Mouse (Mus musculus): ENCODE results near the gene Gm38431. TPM values are rescaled to one million over a fixed set of nuclear protein-coding genes. Genes with fewer than 3 reads are reported as not detected.

Gm38431 gene
- total and polyA plus RNA-seq, 3 experiments, result 1.1 to 30.5 (median 9.8) TPM

DNA sequence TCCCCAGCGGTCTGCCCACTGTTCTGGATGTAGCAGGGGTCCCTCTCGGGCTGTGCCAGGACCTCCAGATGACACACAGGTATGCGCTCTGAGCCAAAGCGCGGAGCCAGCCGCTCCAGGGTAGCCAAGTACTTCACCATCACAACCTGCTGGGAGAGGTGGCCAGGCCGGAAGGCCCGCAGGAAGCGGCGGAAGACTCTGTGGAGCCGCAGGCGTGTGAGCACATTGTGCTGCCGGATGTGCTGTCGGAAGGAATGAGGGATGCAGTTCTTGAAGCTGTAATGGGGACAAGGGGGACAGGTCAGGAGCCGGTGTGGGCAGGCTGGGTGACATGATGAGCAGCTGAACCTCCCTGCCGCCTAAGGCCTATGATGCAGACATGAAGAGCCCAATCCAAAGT, 29.7 kb upstream of the Gm38431 start:
- in situ Hi-C loops (cut with MboI; ENCODE audit: low pct_ligation_motif_present, low pct_unique_long_range_greater_than_20kb, low sequenced_read_pairs), result no loop called here
- TF ChIP-seq MAZ (IDR thresholded peaks at IDR 0.05; ENCODE audit: low read depth, low read length), result no peak
- no peak for TF ChIP-seq TCF12 (IDR thresholded peaks at IDR 0.05; ENCODE audit: low read depth, low read length)
- TF ChIP-seq SMC3 (IDR thresholded peaks at IDR 0.05; ENCODE audit: low read depth, low read length), result no peak
- TF ChIP-seq BHLHE40 (IDR thresholded peaks at IDR 0.05; ENCODE audit: low read depth, low read length), result no peak
- no peak for TF ChIP-seq CHD2 (IDR thresholded peaks at IDR 0.05; ENCODE audit: low read length)
- no peak for TF ChIP-seq USF1 (IDR thresholded peaks at IDR 0.05; ENCODE audit: low read depth, low read length)
- TF ChIP-seq RAD21 (IDR thresholded peaks at IDR 0.05; ENCODE audit: low read depth, low read length), result no peak
- no peak for TF ChIP-seq USF2 (conservative IDR thresholded peaks at IDR 0.05; ENCODE audit: low read depth, low read length)
- no peak for TF ChIP-seq ELF1 (IDR thresholded peaks at IDR 0.05; ENCODE audit: low read depth, low read length)
- no peak overlapping the region for H3K4me3 ChIP-seq (replicated peaks in 1 of 3; ENCODE audit: low read depth in 2 of 3, low read length in 2 of 3, poor library complexity in 1 of 3)
- peaks cover 76 to 82% of the 10 kb centered on the region in 2 experiments for H3K36me3 ChIP-seq (replicated peaks in 1 of 2; ENCODE audit: control insufficient read depth in 1 of 2, insufficient read depth in 1 of 2, low read length in 1 of 2)
- H3K9me3 ChIP-seq (replicated peaks; ENCODE audit: low read length), result no peaks in the 10 kb centered on the region
- H3K4me1 ChIP-seq (ENCODE audit: control insufficient read depth in 1 of 2, insufficient read depth in 2 of 2), result peaks cover 16 to 29% of the 10 kb centered on the region in 2 experiments
- no peak overlapping the region for H3K9ac ChIP-seq (ENCODE audit: insufficient read depth, low read depth)
- H3K27ac ChIP-seq (ENCODE audit: insufficient read depth, low read depth), result no peak overlapping the region
- DNase-seq (ENCODE audit: extremely low read depth), result no peak
- 0 out of 2 replicates have a peak, but pooled peaks cover 6% of the 10 kb centered on the region for H3K79me2 ChIP-seq (replicated peaks; ENCODE audit: control insufficient read depth, extremely low read depth, insufficient read depth, poor library complexity, severe bottlenecking)
- no peak overlapping the region for H3K4me2 ChIP-seq (ENCODE audit: insufficient read depth, low read depth, poor library complexity, severe bottlenecking)
- H3K27me3 ChIP-seq (replicated peaks), result no peaks in the 10 kb centered on the region
- dilution Hi-C loops (cut with MboI; ENCODE audit: extremely low pct_ligation_motif_present, extremely low pct_unique_long_range_greater_than_20kb, low sequenced_read_pairs), result no loop called here

- H3K79me2 ChIP-seq (replicated peaks; ENCODE audit: control insufficient read depth, extremely low read depth, insufficient read depth, poor library complexity, severe bottlenecking), result no peaks in the 10 kb centered on the region
- dilution Hi-C loops (cut with MboI; ENCODE audit: extremely low pct_ligation_motif_present, extremely low pct_unique_long_range_greater_than_20kb, low sequenced_read_pairs) (no loop called here), in situ Hi-C loops (cut with MboI; ENCODE audit: low pct_ligation_motif_present, low pct_unique_long_range_greater_than_20kb, low sequenced_read_pairs) (no loop called here)
- no peak overlapping the region; the same call in 1 of the 2 replicates for H3K27ac ChIP-seq (ENCODE audit: insufficient read depth, low read depth)
- DNase-seq (ENCODE audit: extremely low read depth), result no peak
- H3K4me2 ChIP-seq (ENCODE audit: insufficient read depth, low read depth, poor library complexity, severe bottlenecking), result no peak overlapping the region
- H3K4me1 ChIP-seq (ENCODE audit: control insufficient read depth in 1 of 2, insufficient read depth in 2 of 2), result 0 out of 4 replicates have a peak, but pooled peaks cover 0 to 5% of the 10 kb centered on the region in 2 experiments
- H3K9ac ChIP-seq (ENCODE audit: insufficient read depth, low read depth), result no peak overlapping the region
- peaks cover 77 to 81% of the 10 kb centered on the region in 2 experiments for H3K36me3 ChIP-seq (replicated peaks in 1 of 2; ENCODE audit: control insufficient read depth in 1 of 2, insufficient read depth in 1 of 2, low read length in 1 of 2)
- no peak overlapping the region for H3K4me3 ChIP-seq (replicated peaks in 1 of 3; ENCODE audit: low read depth in 2 of 3, low read length in 2 of 3, poor library complexity in 1 of 3)
- TF ChIP-seq KAT2A (IDR thresholded peaks at IDR 0.05; ENCODE audit: insufficient replicate concordance, low read length) (no peak), RAD21 (IDR thresholded peaks at IDR 0.05; ENCODE audit: low read depth, low read length) (no peak), MAZ (IDR thresholded peaks at IDR 0.05; ENCODE audit: low read depth, low read length) (no peak), CTCF (conservative IDR thresholded peaks at IDR 0.05 in 1 of 2, IDR thresholded peaks at IDR 0.05 in 1 of 2; ENCODE audit: low read depth in 2 of 2, low read length in 2 of 2) (no peak), SIN3A (IDR thresholded peaks at IDR 0.05; ENCODE audit: low read length) (no peak), RCOR1 (conservative IDR thresholded peaks at IDR 0.05; ENCODE audit: low read depth, low read length) (no peak), UBTF (IDR thresholded peaks at IDR 0.05; ENCODE audit: low read depth, low read length) (no peak), NELFE (IDR thresholded peaks at IDR 0.05; ENCODE audit: low read depth, low read length) (no peak), MYC (IDR thresholded peaks at IDR 0.05; ENCODE audit: low read depth, low read length) (no peak), JUN (IDR thresholded peaks at IDR 0.05; ENCODE audit: insufficient read depth, low read depth, low read length) (no peak), ZC3H11A (IDR thresholded peaks at IDR 0.05; ENCODE audit: low read depth, low read length) (no peak), JUND (conservative IDR thresholded peaks at IDR 0.05; ENCODE audit: low read depth, low read length) (no peak), IRF4 (IDR thresholded peaks at IDR 0.05; ENCODE audit: low read depth, low read length) (no peak), POLR2A (IDR thresholded peaks at IDR 0.05; ENCODE audit: low read depth, low read length) (no peak), MEF2A (IDR thresholded peaks at IDR 0.05; ENCODE audit: borderline replicate concordance, low read depth, low read length) (no peak), TBP (conservative IDR thresholded peaks at IDR 0.05; ENCODE audit: low read depth, low read length) (no peak), USF1 (IDR thresholded peaks at IDR 0.05; ENCODE audit: low read depth, low read length) (no peak), ELF1 (IDR thresholded peaks at IDR 0.05; ENCODE audit: low read depth, low read length) (no peak), ZKSCAN1 (IDR thresholded peaks at IDR 0.05; ENCODE audit: borderline replicate concordance, low read depth, low read length) (no peak), HCFC1 (IDR thresholded peaks at IDR 0.05; ENCODE audit: low read depth, low read length) (no peak)
- H3K9me3 ChIP-seq (replicated peaks; ENCODE audit: low read length), result no peaks in the 10 kb centered on the region
- no peaks in the 10 kb centered on the region for H3K27me3 ChIP-seq (replicated peaks)
Observed at GRCm38 (mm10) chr9:21117073-21117472, 25.3 kb upstream of the Gm38431 start.
